Mouse (Mus musculus): ENCODE measurements around the gene Itgal.

- TF ChIP-seq TAL1 (IDR thresholded peaks at IDR 0.05; ENCODE audit: low read length) (no peak), GATA1 (IDR thresholded peaks at IDR 0.05; ENCODE audit: low read length) (no peak)
These were observed 68.1 kb downstream of the Itgal start for GRCm38 (mm10) chr7:127364166-127364565.

All from erythroblast, embryonic 14.5 days (primary cell).